Mouse (Mus musculus): ENCODE results near the gene Med12. TPM values are rescaled to one million over a fixed set of nuclear protein-coding genes. Genes with fewer than 3 reads are reported as not detected.

The Med12 gene
- 54.4 and 64.5 TPM in 2 replicates for polyA plus RNA-seq (2012; rRNA removed)

GRCm38 (mm10) chrX:101273875-101274738, at the start of gene Med12:
Med12 (plus strand) TSS chrX:101274030.
- DNase-seq = peak; percentile 88 to 90
- 13% methylated on average over 50 of the region's 54 CpGs for WGBS
- H3K4me3 ChIP-seq (replicated peaks; ENCODE audit: insufficient read depth, low read depth, low read length) = peak within 1 kb of the TSS; percentile 96
- peak within 1 kb of the TSS; percentile 33 for H3K27ac ChIP-seq (ENCODE audit: insufficient read depth, low read length)
- no peaks in the 10 kb centered on the region for H3K4me1 ChIP-seq (ENCODE audit: control insufficient read depth, insufficient read depth, low read length)
- TF ChIP-seq CTCF (IDR thresholded peaks at IDR 0.05; ENCODE audit: borderline replicate concordance, insufficient read depth, low read depth, low read length) (no peak), POLR2A (IDR thresholded peaks at IDR 0.05; ENCODE audit: borderline replicate concordance, insufficient read depth, low read length) (0 out of 2 replicates have a peak, but pooled peaks have one; percentile 26)
- H3K27me3 ChIP-seq (ENCODE audit: control insufficient read depth, insufficient read depth, low read length) = no peaks in the 10 kb centered on the region

- no peak overlapping the region for H3K27ac ChIP-seq (ENCODE audit: insufficient read depth, low read length)
- H3K4me3 ChIP-seq (replicated peaks; ENCODE audit: insufficient read depth, low read depth, low read length) = no peak overlapping the region
- no peaks in the 10 kb centered on the region for H3K4me1 ChIP-seq (ENCODE audit: control insufficient read depth, insufficient read depth, low read length)
- WGBS = 12% methylated on average over 1 of the region's 1 CpGs
- no peaks in the 10 kb centered on the region for H3K27me3 ChIP-seq (ENCODE audit: control insufficient read depth, insufficient read depth, low read length)
- no peak for TF ChIP-seq CTCF (IDR thresholded peaks at IDR 0.05; ENCODE audit: borderline replicate concordance, insufficient read depth, low read depth, low read length)
- TF ChIP-seq POLR2A (IDR thresholded peaks at IDR 0.05; ENCODE audit: borderline replicate concordance, insufficient read depth, low read length) = no peak
- DNase-seq = no peak
These were observed 28.8 kb upstream of the Med12 start for GRCm38 (mm10) chrX:101245011-101245410.

- Histone ChIP-seq H3K4me1 (ENCODE audit: control insufficient read depth, insufficient read depth, low read length) (no peaks in the 10 kb centered on the region), H3K4me3 (replicated peaks; ENCODE audit: insufficient read depth, low read depth, low read length) (peak within 1 kb of the TSS; percentile 87), H3K27me3 (ENCODE audit: control insufficient read depth, insufficient read depth, low read length) (no peaks in the 10 kb centered on the region), H3K27ac (ENCODE audit: insufficient read depth, low read length) (no peak within 1 kb of the TSS)
- TF ChIP-seq CTCF (IDR thresholded peaks at IDR 0.05; ENCODE audit: borderline replicate concordance, insufficient read depth, low read depth, low read length) (no peak), POLR2A (IDR thresholded peaks at IDR 0.05; ENCODE audit: borderline replicate concordance, insufficient read depth, low read length) (peak; percentile 60; the same call in 1 of the 2 replicates)
- DNase-seq = peak; percentile 87 to 90
- 9% methylated on average over 47 of the region's 47 CpGs for WGBS
These were observed 19.7 kb upstream of the Med12 start, which contains the start of gene Foxo4 for GRCm38 (mm10) chrX:101253952-101254729. Foxo4 (plus strand) TSS chrX:101254528.

GRCm38 (mm10) chrX:101254740-101255139, 19.1 kb upstream of the Med12 start:
- no peak for TF ChIP-seq CTCF (IDR thresholded peaks at IDR 0.05; ENCODE audit: borderline replicate concordance, insufficient read depth, low read depth, low read length)
- TF ChIP-seq POLR2A (IDR thresholded peaks at IDR 0.05; ENCODE audit: borderline replicate concordance, insufficient read depth, low read length) = no peak
- no peak overlapping the region for H3K27ac ChIP-seq (ENCODE audit: insufficient read depth, low read length)
- peak overlapping the region; percentile 87 for H3K4me3 ChIP-seq (replicated peaks; ENCODE audit: insufficient read depth, low read depth, low read length)
- no peaks in the 10 kb centered on the region for H3K27me3 ChIP-seq (ENCODE audit: control insufficient read depth, insufficient read depth, low read length)
- 10% methylated on average over 26 of the region's 26 CpGs for WGBS
- H3K4me1 ChIP-seq (ENCODE audit: control insufficient read depth, insufficient read depth, low read length) = no peaks in the 10 kb centered on the region
- DNase-seq = peak; percentile 12 to 39

GRCm38 (mm10) chrX:101256603-101257002, 17.2 kb upstream of the Med12 start:
- TF ChIP-seq POLR2A (IDR thresholded peaks at IDR 0.05; ENCODE audit: borderline replicate concordance, insufficient read depth, low read length) = no peak
- no peak; the same call in 1 of the 2 replicates for TF ChIP-seq CTCF (IDR thresholded peaks at IDR 0.05; ENCODE audit: borderline replicate concordance, insufficient read depth, low read depth, low read length)
- Histone ChIP-seq H3K27ac (ENCODE audit: insufficient read depth, low read length) (no peak overlapping the region), H3K27me3 (ENCODE audit: control insufficient read depth, insufficient read depth, low read length) (no peaks in the 10 kb centered on the region), H3K4me3 (replicated peaks; ENCODE audit: insufficient read depth, low read depth, low read length) (no peak overlapping the region), H3K4me1 (ENCODE audit: control insufficient read depth, insufficient read depth, low read length) (no peaks in the 10 kb centered on the region)
- DNase-seq = peak in 1 of 2 experiments; percentile 8
- 90% methylated on average over 13 of the region's 13 CpGs for WGBS

GRCm38 (mm10) chrX:101260441-101261325, 13.1 kb upstream of the Med12 start:
- TF ChIP-seq POLR2A (IDR thresholded peaks at IDR 0.05; ENCODE audit: borderline replicate concordance, insufficient read depth, low read length) (no peak), CTCF (IDR thresholded peaks at IDR 0.05; ENCODE audit: borderline replicate concordance, insufficient read depth, low read depth, low read length) (no peak)
- H3K27me3 ChIP-seq (ENCODE audit: control insufficient read depth, insufficient read depth, low read length) = no peaks in the 10 kb centered on the region
- no peaks in the 10 kb centered on the region for H3K4me1 ChIP-seq (ENCODE audit: control insufficient read depth, insufficient read depth, low read length)
- DNase-seq = no peak
- 38% methylated on average over 12 of the region's 13 CpGs for WGBS
- H3K27ac ChIP-seq (ENCODE audit: insufficient read depth, low read length) = no peak overlapping the region
- no peak overlapping the region for H3K4me3 ChIP-seq (replicated peaks; ENCODE audit: insufficient read depth, low read depth, low read length)

- Histone ChIP-seq H3K4me3 (replicated peaks; ENCODE audit: insufficient read depth, low read depth, low read length) (no peak within 1 kb of the TSS), H3K4me1 (ENCODE audit: control insufficient read depth, insufficient read depth, low read length) (no peaks in the 10 kb centered on the region), H3K27me3 (ENCODE audit: control insufficient read depth, insufficient read depth, low read length) (no peaks in the 10 kb centered on the region), H3K27ac (ENCODE audit: insufficient read depth, low read length) (no peak within 1 kb of the TSS)
- 88% methylated on average over 1 of the region's 1 CpGs for WGBS
- no peak for DNase-seq
- TF ChIP-seq POLR2A (IDR thresholded peaks at IDR 0.05; ENCODE audit: borderline replicate concordance, insufficient read depth, low read length) = no peak
- TF ChIP-seq CTCF (IDR thresholded peaks at IDR 0.05; ENCODE audit: borderline replicate concordance, insufficient read depth, low read depth, low read length) = no peak
These were observed 9.9 kb upstream of the Med12 start, which contains the start of gene Gm614 for GRCm38 (mm10) chrX:101263892-101264291. Gm614 (minus strand) TSS chrX:101263992.

All from cerebellum, adult 2 months (tissue).